Mouse (Mus musculus) cerebellum, adult (tissue): ENCODE data around the gene Meis1.
A peak's percentile ranks its signal among the peaks of the same experiment; 100 is the strongest.

ENCODE experiments used
- ATAC-seq: cut with Nextera tagmentation; 2 replicates; pipeline ENCODE4 v1.9.2; 2017; ENCODE audit warnings: mild to moderate bottlenecking, moderate library complexity, mixed read lengths; ENCODE audit not compliant: insufficient number of reproducible peaks, low FRiP score, low TSS enrichment

Gene Meis1

GRCm38 (mm10) chr11:19018489-19019203 is at the start of gene Meis1:
Gene Meis1 (minus strand): TSS chr11:19018985.
- peak; percentile 90 for ATAC-seq

GRCm38 (mm10) chr11:19067334-19067733 is 48.5 kb upstream of the Meis1 start:
- ATAC-seq, result no peak

GRCm38 (mm10) chr11:19049276-19049675 is 30.5 kb upstream of the Meis1 start:
- ATAC-seq, result no peak

- no peak for ATAC-seq
Measured at GRCm38 (mm10) chr11:19036595-19037166, 17.9 kb upstream of the Meis1 start.

- ATAC-seq, result peak; percentile 85
Measured at GRCm38 (mm10) chr11:19026581-19027561, 8.1 kb upstream of the Meis1 start.

- ATAC-seq, result no peak
Measured at GRCm38 (mm10) chr11:19025976-19026520, 7.3 kb upstream of the Meis1 start.

GRCm38 (mm10) chr11:19024496-19025265 is 5.9 kb upstream of the Meis1 start:
- ATAC-seq, result no peak

GRCm38 (mm10) chr11:19023356-19023755 is 4.6 kb upstream of the Meis1 start:
- ATAC-seq, result no peak

- ATAC-seq, result no peak
Measured at GRCm38 (mm10) chr11:19022576-19022975, 3.8 kb upstream of the Meis1 start.

GRCm38 (mm10) chr11:19020951-19021710 is 2.3 kb upstream of the Meis1 start:
- 0 out of 2 replicates have a peak, but pooled peaks have one; percentile 15 for ATAC-seq

GRCm38 (mm10) chr11:19020371-19020824 is 1.6 kb upstream of the Meis1 start:
- ATAC-seq, result peak; percentile 86

GRCm38 (mm10) chr11:19019204-19020171 is 703 bp upstream of the Meis1 start:
- ATAC-seq, result 0 out of 2 replicates have a peak, but pooled peaks have one; percentile 1

GRCm38 (mm10) chr11:19017719-19018413 is 919 bp downstream of the Meis1 start:
- ATAC-seq, result no peak

GRCm38 (mm10) chr11:19017262-19017661 is 1.5 kb downstream of the Meis1 start:
- no peak for ATAC-seq

GRCm38 (mm10) chr11:19016481-19017220 is 2.1 kb downstream of the Meis1 start:
- no peak for ATAC-seq

- no peak for ATAC-seq
Measured at GRCm38 (mm10) chr11:19015731-19016461, 2.9 kb downstream of the Meis1 start.
